Mouse (Mus musculus) ES-Bruce4 (cell line): Measurements from ENCODE around the gene Akap8.

Experiments used
- CTCF ChIP-seq: IDR thresholded peaks from one replicate; pipeline ENCODE4 v1.8.1; 2011; ENCODE audit warnings: low read depth, low read length
- EP300 ChIP-seq: IDR thresholded peaks from 2 replicates; pipeline ENCODE4 v1.6.1; 2011; ENCODE audit warnings: low read depth, low read length; ENCODE audit not compliant: insufficient read depth
- POLR2A ChIP-seq: IDR thresholded peaks from one replicate; pipeline ENCODE4 v1.8.1; 2011; ENCODE audit warnings: low read length; ENCODE audit not compliant: insufficient read depth

GRCm38 (mm10) chr17:32307963-32308362 is 13.1 kb downstream of the Akap8 start:
- TF ChIP-seq CTCF (no peak), EP300 (no peak), POLR2A (no peak)
